Mouse (Mus musculus) neural tube, embryonic 14.5 days (tissue): ENCODE measurements at regions not wholly inside any gene's neighbourhood (a gene's known extent, or its start where the extent isn't known, plus 50 kb on each side); places are given as distances from the start of the nearest gene placed in this dataset.

ENCODE experiments used
- ATAC-seq: fragments of 200-750 bp; cut with Nextera tagmentation; 2 replicates; pipeline ENCODE4 v1.8.0; 2017; ENCODE audit warnings: low read depth, mild to moderate bottlenecking, moderate TSS enrichment, moderate library complexity
- H3K27ac ChIP-seq: fragments of 300-500 bp; sonication (generic); 2 replicates; pipeline ENCODE4 v1.5.1; 2014; ENCODE audit warnings: low read depth, mild to moderate bottlenecking, control low read depth, low read length, moderate library complexity, mixed read lengths
- H3K27me3 ChIP-seq: fragments of 300-500 bp; sonication (generic); 2 replicates; pipeline ENCODE4 v1.6.1; 2014; ENCODE audit warnings: low read length; ENCODE audit not compliant: control insufficient read depth, insufficient read depth
- H3K36me3 ChIP-seq: fragments of 300-500 bp; sonication (generic); 2 replicates; pipeline ENCODE4 v1.6.1; 2014; ENCODE audit warnings: low read length, mixed read lengths; ENCODE audit not compliant: control insufficient read depth, insufficient read depth
- H3K4me1 ChIP-seq: fragments of 300-500 bp; sonication (generic); 2 replicates; pipeline ENCODE4 v1.6.1; 2014; ENCODE audit warnings: low read length; ENCODE audit not compliant: control insufficient read depth, insufficient read depth
- H3K4me2 ChIP-seq: fragments of 300-500 bp; sonication (generic); 2 replicates; pipeline ENCODE4 v1.6.1; 2014; ENCODE audit warnings: mild to moderate bottlenecking, low read depth, low read length, control low read depth
- H3K4me3 ChIP-seq: fragments of 300-500 bp; sonication (generic); 2 replicates; pipeline ENCODE4 v1.5.1; 2014; ENCODE audit warnings: low read depth, low read length, control low read depth, mixed read lengths
- H3K9ac ChIP-seq: fragments of 300-500 bp; sonication (generic); replicated peaks from 2 replicates; pipeline ENCODE4 v1.6.1; 2014; ENCODE audit warnings: low read depth, mild to moderate bottlenecking, control low read depth, low read length, mixed read lengths
- H3K9me3 ChIP-seq: fragments of 300-500 bp; sonication (generic); 2 replicates; pipeline ENCODE4 v1.6.1; 2016; ENCODE audit warnings: low read length; ENCODE audit not compliant: control insufficient read depth
- WGBS: fragments of 180-500 bp; shearing (Covaris S2); extraction: QIAGEN DNeasy Blood & Tissue Kit; methylation state at CpG from one replicate; pipeline ENCODE4 v1.1.7; 2014; 5-methylcytosine and 5-hydroxymethylcytosine counted together

- Histone ChIP-seq H3K4me2 (no peak overlapping the region), H3K27me3 (peaks cover 3% of the 10 kb centered on the region; the same call in 1 of the 2 replicates), H3K36me3 (no peaks in the 10 kb centered on the region), H3K4me3 (no peak overlapping the region), H3K9me3 (no peaks in the 10 kb centered on the region), H3K4me1 (no peaks in the 10 kb centered on the region; the same call in 1 of the 2 replicates), H3K9ac (no peak overlapping the region), H3K27ac (no peak overlapping the region)
- no peak for ATAC-seq
- WGBS = 86% methylated on average over 9 of the region's 9 CpGs
Measured at GRCm38 (mm10) chr8:88449001-88449400, 72.2 kb upstream of the Nkd1 start.

DNA sequence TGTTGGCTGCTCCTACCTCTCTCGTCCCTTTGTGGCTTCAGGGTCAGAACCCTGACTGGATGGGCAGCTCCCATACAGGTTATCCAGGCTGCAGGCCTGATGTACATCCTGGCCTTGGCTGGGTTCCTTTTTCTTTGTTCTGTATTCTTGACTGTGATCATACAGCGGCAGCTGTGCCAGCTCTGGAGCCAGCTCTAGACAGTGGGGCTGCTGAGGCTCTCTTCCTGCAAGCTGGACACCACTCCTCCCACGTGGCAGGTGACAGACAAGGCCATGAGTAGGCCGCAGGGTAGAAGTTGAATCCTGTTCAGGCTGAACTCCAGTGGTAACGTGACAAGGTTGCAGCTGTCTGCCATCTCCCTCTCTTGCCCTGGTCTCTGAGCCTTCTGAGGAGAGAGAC lies 71.6 kb upstream of the Nkd1 start:
- H3K36me3 ChIP-seq = no peaks in the 10 kb centered on the region
- no peak overlapping the region for H3K4me2 ChIP-seq
- no peak overlapping the region for H3K9ac ChIP-seq
- peaks cover 3% of the 10 kb centered on the region; the same call in 1 of the 2 replicates for H3K27me3 ChIP-seq
- H3K27ac ChIP-seq = no peak overlapping the region
- H3K4me3 ChIP-seq = no peak overlapping the region
- no peaks in the 10 kb centered on the region; the same call in none of the 2 replicates for H3K4me1 ChIP-seq
- no peak for ATAC-seq
- WGBS = 73% methylated on average over 5 of the region's 5 CpGs
- no peaks in the 10 kb centered on the region for H3K9me3 ChIP-seq

DNA sequence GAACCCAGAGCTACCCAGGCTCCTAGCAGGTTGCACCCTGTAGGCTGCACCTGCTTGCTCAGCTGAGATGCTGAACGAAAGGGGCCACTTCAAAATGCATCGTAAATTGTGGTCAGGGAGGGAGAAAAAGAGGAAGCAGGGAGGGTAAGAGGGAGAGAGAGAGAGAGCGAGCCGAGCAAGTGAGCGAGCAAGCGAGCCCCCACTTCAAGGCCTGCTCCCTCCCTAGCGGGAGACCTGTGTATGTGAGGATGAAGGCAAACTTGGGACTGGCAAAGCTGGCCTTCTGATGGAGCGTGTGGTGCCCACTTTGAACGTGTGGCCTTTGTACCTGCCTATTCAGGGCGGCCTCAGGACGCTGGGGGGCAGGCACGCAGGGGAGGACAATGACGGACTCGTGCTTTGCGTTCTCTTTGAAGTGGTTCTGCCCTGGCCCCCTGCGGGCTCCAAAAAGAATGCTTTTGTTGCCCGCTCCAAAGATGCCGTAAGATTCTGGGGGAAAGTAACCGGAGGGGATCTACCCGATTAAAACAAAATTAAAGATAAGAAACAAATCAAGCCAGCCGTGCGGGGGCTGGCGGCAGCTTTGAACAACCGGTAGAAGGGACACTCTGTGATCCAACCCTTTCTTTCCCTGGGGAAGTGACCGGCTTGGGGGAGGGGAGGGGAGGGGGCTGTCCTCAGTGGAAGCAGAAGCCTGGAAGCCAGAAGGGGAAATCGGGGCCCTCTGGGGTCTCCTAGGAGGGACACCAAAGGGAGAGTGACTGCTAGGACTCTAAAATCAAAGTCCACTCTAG lies 70.1 kb upstream of the Nkd1 start:
- Histone ChIP-seq H3K36me3 (no peaks in the 10 kb centered on the region), H3K4me3 (no peak overlapping the region), H3K4me1 (peaks cover 9% of the 10 kb centered on the region), H3K9ac (0 out of 2 replicates have a peak overlapping the region, but pooled peaks have one; percentile 1), H3K27ac (no peak overlapping the region), H3K27me3 (peaks cover 3% of the 10 kb centered on the region; the same call in 1 of the 2 replicates), H3K9me3 (no peaks in the 10 kb centered on the region), H3K4me2 (no peak overlapping the region)
- 4% methylated on average over 26 of the region's 26 CpGs for WGBS
- no peak for ATAC-seq

DNA sequence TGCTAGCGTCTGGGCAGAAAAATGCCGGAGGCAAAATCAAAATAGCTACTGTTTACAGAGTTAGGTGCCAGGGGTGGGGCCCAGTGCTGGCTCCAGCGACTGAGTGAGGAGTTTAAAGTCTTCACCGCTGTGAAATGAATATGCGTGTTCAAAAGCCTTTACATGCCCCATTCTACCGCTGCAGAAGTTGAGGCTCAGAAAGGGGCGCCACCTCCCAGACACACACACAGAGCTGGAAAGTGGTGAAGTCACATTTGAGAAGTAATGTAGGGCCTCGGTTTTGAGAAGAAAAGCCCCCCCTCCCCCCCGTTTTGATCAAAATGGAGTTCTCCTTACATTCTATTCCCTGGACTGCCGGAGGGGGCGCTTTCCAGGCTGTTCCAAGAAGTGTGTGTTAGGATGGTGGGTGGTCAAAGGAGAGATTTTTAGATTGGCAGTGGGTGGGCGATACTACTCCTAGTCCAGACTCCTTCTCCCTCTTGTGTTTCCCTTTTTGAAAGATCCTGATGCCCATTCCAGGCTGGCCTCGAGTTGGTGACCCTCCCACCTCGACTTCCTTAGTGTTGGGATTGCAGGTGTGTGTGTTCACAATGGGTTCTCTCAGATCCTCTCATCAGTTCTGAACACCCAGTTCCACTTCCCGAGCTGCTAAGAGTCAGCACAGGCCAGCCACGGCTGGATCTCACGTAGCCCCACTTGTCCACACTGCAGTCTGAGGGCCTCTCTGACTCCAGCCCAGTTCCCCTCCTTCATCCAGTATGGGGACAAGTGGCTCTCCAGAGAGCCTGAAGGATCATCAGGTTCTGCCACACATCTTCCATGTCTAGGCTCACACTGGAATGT lies 69.3 kb upstream of the Nkd1 start:
- Histone ChIP-seq H3K27me3 (peaks cover 3% of the 10 kb centered on the region; the same call in 1 of the 2 replicates), H3K4me1 (peaks cover 9% of the 10 kb centered on the region), H3K9me3 (no peaks in the 10 kb centered on the region), H3K4me3 (no peak overlapping the region), H3K27ac (no peak overlapping the region), H3K36me3 (no peaks in the 10 kb centered on the region), H3K4me2 (no peak overlapping the region), H3K9ac (no peak overlapping the region)
- 29% methylated on average over 17 of the region's 17 CpGs for WGBS
- ATAC-seq = no peak

DNA sequence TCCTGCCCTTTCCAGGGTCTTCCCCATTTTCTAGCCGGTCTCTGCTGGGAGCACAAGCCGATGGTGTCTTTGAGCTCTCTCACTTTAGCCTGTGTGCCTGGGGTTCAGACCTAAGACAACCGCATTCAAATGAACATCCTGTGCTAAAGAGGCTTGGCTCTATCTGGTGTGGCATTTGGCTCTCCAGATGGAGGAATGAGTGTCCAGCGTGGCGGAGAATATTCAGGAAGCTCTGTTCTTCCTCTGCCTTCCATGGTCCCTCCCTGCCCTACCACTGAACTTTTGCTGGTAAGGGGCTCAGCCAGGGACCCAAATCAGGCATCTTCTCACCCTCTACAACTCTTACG lies 68.7 kb upstream of the Nkd1 start:
- H3K27me3 ChIP-seq = peaks cover 3% of the 10 kb centered on the region; the same call in 1 of the 2 replicates
- ATAC-seq = no peak
- H3K36me3 ChIP-seq = no peaks in the 10 kb centered on the region
- H3K4me3 ChIP-seq = no peak overlapping the region
- H3K27ac ChIP-seq = no peak overlapping the region
- no peaks in the 10 kb centered on the region for H3K9me3 ChIP-seq
- 72% methylated on average over 6 of the region's 6 CpGs for WGBS
- H3K9ac ChIP-seq = no peak overlapping the region
- H3K4me2 ChIP-seq = no peak overlapping the region
- H3K4me1 ChIP-seq = peaks cover 9% of the 10 kb centered on the region

DNA sequence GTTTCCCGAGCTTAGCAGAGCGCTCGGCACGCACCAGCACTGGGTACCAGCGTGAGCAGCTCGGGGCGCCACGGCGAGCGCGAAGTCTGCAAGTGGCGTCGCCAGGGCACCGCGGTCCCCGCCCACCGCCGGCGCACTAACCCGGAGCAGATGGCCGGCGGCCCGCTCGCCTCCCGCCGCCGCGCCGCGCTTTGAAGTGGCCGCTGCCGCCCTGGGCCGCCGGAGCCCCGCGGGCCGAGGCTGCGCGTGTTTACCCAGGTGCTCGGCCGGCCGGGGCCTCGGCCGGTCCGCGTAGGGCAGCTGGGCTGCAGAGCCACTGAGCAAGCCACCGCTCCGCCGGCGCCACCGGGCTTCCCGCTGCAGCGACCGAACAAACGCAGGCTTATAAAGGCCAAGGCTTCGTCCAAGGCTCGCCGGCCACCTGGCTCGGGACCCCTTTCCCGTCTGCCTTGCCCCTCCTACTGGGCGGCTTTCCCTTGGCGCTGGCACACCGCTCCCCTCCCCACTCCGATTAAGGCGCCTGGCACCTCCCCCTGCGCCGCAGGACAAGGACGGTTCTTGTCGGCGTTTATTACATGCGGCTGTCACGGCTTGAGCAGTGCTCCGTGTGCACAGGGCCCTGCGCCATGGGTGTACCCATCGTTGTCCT lies 67.0 kb upstream of the Nkd1 start:
- Histone ChIP-seq H3K27ac (peak overlapping the region; percentile 78), H3K36me3 (no peaks in the 10 kb centered on the region), H3K9me3 (no peaks in the 10 kb centered on the region), H3K27me3 (peaks cover 3% of the 10 kb centered on the region; the same call in 1 of the 2 replicates), H3K4me3 (peak overlapping the region; percentile 53), H3K4me1 (peaks cover 9% of the 10 kb centered on the region), H3K9ac (peak overlapping the region; percentile 80), H3K4me2 (peak overlapping the region; percentile 98)
- WGBS = under 1% methylated on average over 70 of the region's 75 CpGs
- peak; percentile 82 for ATAC-seq

- ATAC-seq = no peak
- no peak overlapping the region for H3K4me3 ChIP-seq
- 8% methylated on average over 4 of the region's 4 CpGs for WGBS
Measured at GRCm38 (mm10) chr8:88454906-88455305, 66.2 kb upstream of the Nkd1 start.

GRCm38 (mm10) chr8:88455434-88456020 lies 65.6 kb upstream of the Nkd1 start:
- WGBS = 7% methylated on average over 27 of the region's 28 CpGs
- peaks cover 3% of the 10 kb centered on the region; the same call in 1 of the 2 replicates for H3K27me3 ChIP-seq
- H3K9ac ChIP-seq = no peak overlapping the region
- no peaks in the 10 kb centered on the region for H3K9me3 ChIP-seq
- no peak overlapping the region for H3K27ac ChIP-seq
- peaks cover 9% of the 10 kb centered on the region for H3K4me1 ChIP-seq
- ATAC-seq = no peak
- H3K4me3 ChIP-seq = no peak overlapping the region
- no peaks in the 10 kb centered on the region for H3K36me3 ChIP-seq
- H3K4me2 ChIP-seq = peak overlapping the region; percentile 43

More at GRCm38 (mm10) chr8:88454906-88455305, 66.2 kb upstream of the Nkd1 start:
- no peak overlapping the region for H3K9ac ChIP-seq
- peak overlapping the region; percentile 98 for H3K4me2 ChIP-seq
- peaks cover 3% of the 10 kb centered on the region; the same call in 1 of the 2 replicates for H3K27me3 ChIP-seq
- peaks cover 9% of the 10 kb centered on the region for H3K4me1 ChIP-seq
- H3K36me3 ChIP-seq = no peaks in the 10 kb centered on the region
- 0 out of 2 replicates have a peak overlapping the region, but pooled peaks have one; percentile 78 for H3K27ac ChIP-seq
- H3K9me3 ChIP-seq = no peaks in the 10 kb centered on the region
